Mouse (Mus musculus): ENCODE measurements at regions not wholly inside any gene's neighbourhood (a gene's known extent, or its start where the extent isn't known, plus 50 kb on each side); places are given as distances from the start of the nearest gene placed in this dataset.

DNA sequence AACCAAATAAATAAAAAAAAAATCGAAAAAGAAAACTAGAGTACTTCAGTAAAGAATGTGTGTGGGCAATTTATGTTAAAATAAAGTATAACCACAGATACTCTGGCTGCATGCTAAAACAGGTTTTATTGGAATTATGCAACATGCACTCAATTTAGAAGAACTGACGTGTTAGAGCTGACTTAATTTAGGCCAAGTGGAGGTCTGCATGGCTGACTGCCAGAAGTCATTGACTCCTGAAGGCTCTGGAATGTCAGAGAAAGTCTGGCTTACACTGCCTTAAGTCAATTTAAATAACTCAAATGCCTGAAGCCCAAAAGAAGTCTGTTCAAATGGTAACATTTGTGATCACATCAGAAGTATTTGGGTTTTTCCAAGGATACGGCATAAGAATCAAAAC lies 198.1 kb upstream of the Gm10192 start:
- no peak for DNase-seq (ENCODE audit: low spot score)

DNA sequence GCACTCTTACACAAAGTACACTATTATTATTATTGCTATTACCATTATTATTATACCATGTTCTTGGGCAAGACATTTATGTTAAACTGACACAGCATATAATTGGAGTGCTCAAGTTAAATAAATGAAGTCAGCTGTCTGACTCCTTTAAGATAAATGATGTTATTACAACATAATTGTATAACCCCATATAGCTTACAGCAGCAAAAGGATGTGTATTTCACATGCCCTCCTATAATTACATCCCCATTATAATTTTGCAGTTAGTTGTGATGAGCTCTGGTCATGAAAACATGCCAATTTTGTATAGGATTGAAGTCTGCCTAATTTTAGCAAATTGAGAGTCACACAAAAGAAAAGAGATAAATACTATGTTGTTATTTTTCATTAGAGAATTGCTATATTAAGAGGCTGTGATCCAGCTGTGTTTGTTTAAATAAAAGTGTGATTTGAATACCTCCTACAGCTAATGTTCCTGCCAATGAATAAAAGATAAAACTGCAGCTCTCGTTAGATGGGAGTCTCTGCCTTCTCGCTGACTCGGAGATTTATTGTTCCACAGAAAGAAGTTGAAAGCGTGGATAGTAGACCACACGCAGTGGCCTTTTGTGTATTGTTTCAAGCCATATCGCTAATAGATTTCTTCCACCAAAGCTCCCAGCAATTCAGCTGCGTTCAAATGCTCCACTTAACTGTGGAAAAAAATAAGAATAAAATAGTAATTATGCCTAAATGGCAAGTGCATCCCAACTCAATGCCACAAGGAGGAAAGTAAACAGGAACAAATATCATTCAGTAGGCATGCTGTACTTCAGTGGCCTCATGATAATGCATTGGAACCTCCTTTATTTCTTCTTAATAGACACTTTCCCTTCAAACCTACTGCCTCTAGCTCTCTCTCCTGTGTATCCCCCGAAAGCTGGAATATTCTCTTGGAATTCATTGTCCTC lies 194.9 kb upstream of the Gm10192 start:
- no peak for DNase-seq (ENCODE audit: low spot score)

DNA sequence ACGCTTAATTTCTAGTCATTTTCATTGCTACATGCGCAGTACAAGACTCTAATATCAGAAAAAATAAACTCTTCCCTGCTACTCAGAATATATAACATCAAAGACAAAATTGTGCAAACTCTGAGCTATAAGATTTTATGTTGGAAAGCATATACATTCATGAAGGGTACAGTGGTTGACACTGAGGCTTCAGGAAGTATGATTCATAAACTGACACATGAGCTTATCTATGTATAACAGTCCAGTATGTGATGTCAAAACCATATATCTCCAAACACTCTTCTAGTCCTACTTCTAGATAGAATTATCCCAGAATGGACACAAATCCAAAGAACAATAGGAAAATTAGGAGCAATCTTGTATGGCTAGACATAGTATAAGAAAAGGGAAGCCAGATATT lies 177.5 kb upstream of the Gm10192 start:
- no peak for DNase-seq (ENCODE audit: low spot score)

- no peak for DNase-seq (ENCODE audit: low spot score)
These were observed 175.0 kb upstream of the Gm10192 start for GRCm38 (mm10) chr4:97357958-97358357.

DNA sequence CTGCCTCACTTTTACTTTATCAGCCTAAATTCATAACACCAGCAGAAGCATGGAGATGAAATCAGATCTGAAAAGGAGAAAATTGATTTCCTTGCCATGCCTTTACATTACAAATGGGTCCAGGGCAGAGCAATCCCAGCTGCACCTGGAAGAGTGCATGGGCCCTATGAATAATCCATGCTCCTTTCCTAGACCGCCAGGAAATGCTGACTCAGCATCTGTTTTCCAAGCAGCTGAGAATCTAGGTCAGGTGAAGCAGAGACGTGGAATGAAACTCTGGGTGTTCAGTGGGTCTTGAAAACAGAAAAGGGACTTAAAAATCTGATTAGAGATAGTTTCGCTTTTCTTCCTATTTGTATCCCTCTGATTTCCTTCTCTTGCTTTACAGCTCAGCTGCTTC lies 163.8 kb upstream of the Gm10192 start:
- no peak for DNase-seq (ENCODE audit: low spot score)

- no peak for DNase-seq (ENCODE audit: low spot score)
These were observed 161.4 kb upstream of the Gm10192 start for GRCm38 (mm10) chr4:97344335-97344734.

GRCm38 (mm10) chr4:97343378-97343777 lies 160.4 kb upstream of the Gm10192 start:
- no peak for DNase-seq (ENCODE audit: low spot score)
